20 mouse cellular contexts compared by ENCODE assay signal in the genomic region with DNA sequence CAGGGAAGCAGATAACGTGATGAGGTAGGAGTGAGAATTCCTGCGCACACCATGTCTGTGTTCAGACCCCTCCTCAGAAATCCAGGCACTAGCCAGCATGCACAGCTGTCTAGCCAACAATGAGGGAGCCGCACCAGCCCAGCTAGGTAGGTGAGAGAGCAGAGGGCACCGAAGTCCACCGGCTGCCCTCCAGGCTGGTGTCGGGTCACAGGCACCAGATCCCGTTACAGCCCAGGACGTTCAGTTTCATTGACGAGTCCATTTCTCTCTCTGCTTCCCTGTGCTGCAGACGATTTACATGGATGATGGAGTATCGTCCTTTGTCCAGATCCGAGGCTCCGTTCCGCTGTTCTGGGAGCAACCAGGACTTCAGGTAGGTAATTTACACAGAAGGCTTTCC. TPM values are rescaled to one million over a fixed set of nuclear protein-coding genes. Genes with fewer than 3 reads are reported as not detected.
DNase-seq lines count a peak whose midpoint lies in the region; ATAC-seq and TF ChIP-seq lines count a peak whose summit lies in the region.
"Had no signal": no experiment of that assay in that cellular context is flagged by ENCODE, and none has a peak within 500 bp of the region (broad histone marks: within the 10 kb centered on the region; RNA-seq: fewer than 3 reads in every experiment).

No protein-coding gene starts in this region.

- H3K27me3 ChIP-seq in heart, embryonic 10.5 days (ENCODE audit: insufficient read depth, poor library complexity, severe bottlenecking) = no peaks in the 10 kb centered on the region
- no peaks in the 10 kb centered on the region for H3K27me3 ChIP-seq in testis, adult 2 months (ENCODE audit: control insufficient read depth, insufficient read depth, low read length)
- H3K27me3 ChIP-seq: intestine, embryonic 15.5 days; liver, embryonic 13.5 days; neural tube, embryonic 15.5 days had no signal

- peak; percentile 44 for DNase-seq in adrenal gland, postnatal 14 days
- DNase-seq in adrenal gland, postnatal 25 days = no peak
- no peak for DNase-seq in heart, embryonic 10.5 days (ENCODE audit: low spot score)
- no peak for DNase-seq in heart, adult 9 months (ENCODE audit: low spot score in 2 of 2)
- no peak for DNase-seq in testis, postnatal 14 days (ENCODE audit: low spot score)
- no peak for DNase-seq in cerebellum, adult 8-10 months
- DNase-seq: cerebellum, postnatal 10 days; forebrain, postnatal 0 days; kidney, postnatal 14 days; liver, embryonic 13.5 days; lung, adult 2 months; lung, postnatal 14 days; right cerebral cortex, adult 18-20 months had no signal

- peak overlapping the region; percentile 88 for H3K27ac ChIP-seq in heart, embryonic 10.5 days
- H3K27ac ChIP-seq in testis, adult 2 months (ENCODE audit: control insufficient read depth, insufficient read depth, low read depth, low read length) = peak overlapping the region; percentile 58
- H3K27ac ChIP-seq: hindbrain, embryonic 10.5 days; intestine, embryonic 15.5 days; limb, embryonic 12.5 days; liver, embryonic 13.5 days; neural tube, embryonic 15.5 days had no signal

- H3K4me3 ChIP-seq in heart, embryonic 10.5 days = no peak overlapping the region
- no peak overlapping the region for H3K4me3 ChIP-seq in testis, adult 2 months (ENCODE audit: control insufficient read depth, low read depth, low read length)
- H3K4me3 ChIP-seq: hindbrain, embryonic 10.5 days; intestine, embryonic 15.5 days; limb, embryonic 12.5 days; liver, embryonic 13.5 days; neural tube, embryonic 15.5 days had no signal

- TF ChIP-seq CTCF in testis, adult 2 months (IDR thresholded peaks at IDR 0.05; ENCODE audit: control insufficient read depth, insufficient read depth, insufficient replicate concordance, low read depth, low read length) = no peak

- WGBS in heart, embryonic 10.5 days = 69% methylated on average over 14 of the region's 14 CpGs

- ATAC-seq in granulocyte monocyte progenitor cell, adult 5-6 weeks (replicated peaks; ENCODE audit: poor library complexity, severe bottlenecking) = no peak
- ATAC-seq: activated CD4-positive, CD25-positive, alpha-beta regulatory T cell, adult 4 months; forebrain, postnatal 0 days had no signal

- H3K36me3 ChIP-seq in heart, embryonic 10.5 days = no peaks in the 10 kb centered on the region
- no peaks in the 10 kb centered on the region for H3K36me3 ChIP-seq in testis, adult 2 months (ENCODE audit: control insufficient read depth, insufficient read depth, low read length)
- H3K36me3 ChIP-seq: hindbrain, embryonic 10.5 days; limb, embryonic 12.5 days; liver, embryonic 13.5 days; neural tube, embryonic 15.5 days had no signal

- TF ChIP-seq POLR2A in testis, adult 2 months (IDR thresholded peaks at IDR 0.05; ENCODE audit: control insufficient read depth, low read depth, low read length) = no peak

- H3K9me3 ChIP-seq in heart, embryonic 10.5 days = no peaks in the 10 kb centered on the region
- H3K9me3 ChIP-seq: hindbrain, embryonic 10.5 days; intestine, embryonic 15.5 days; limb, embryonic 12.5 days; liver, embryonic 13.5 days; neural tube, embryonic 15.5 days had no signal

- peaks cover 44% of the 10 kb centered on the region for H3K4me1 ChIP-seq in heart, embryonic 10.5 days
- peaks cover 13% of the 10 kb centered on the region for H3K4me1 ChIP-seq in testis, adult 2 months (ENCODE audit: control insufficient read depth, insufficient read depth, low read length)
- H3K4me1 ChIP-seq: neural tube, embryonic 15.5 days had no signal

RNA-seq across cellular contexts. Expression of a gene that starts 55.5 kb away (rescaled TPM):
- 12.4 and 13.3 TPM in 2 replicates for total RNA-seq in adrenal gland, postnatal 14 days (2021)
- 11.4 and 11.9 TPM in 2 replicates for total RNA-seq in adrenal gland, postnatal 25 days (2021)
- polyA plus RNA-seq in heart, embryonic 10.5 days (2016; fragmentation: Nextera tagmentation; extraction: Ambion mirVana) = 3.4 and 3.8 TPM in 2 replicates
- 29.1 and 32.9 TPM in 2 replicates for polyA plus RNA-seq in testis, adult 2 months (2012; rRNA removed)
- total RNA-seq in granulocyte monocyte progenitor cell, adult 5-6 weeks (2014; fragmentation: Nextera tagmentation) = 11.2 and 14.4 TPM in 2 replicates
- total RNA-seq in granulocyte monocyte progenitor cell, adult 5-6 weeks (2017) = 9.3 and 11.6 TPM in 2 replicates
